Mouse (Mus musculus) stomach, embryonic 16.5 days (tissue): ENCODE measurements at regions not wholly inside any gene's neighbourhood (a gene's known extent, or its start where the extent isn't known, plus 50 kb on each side); places are given as distances from the start of the nearest gene placed in this dataset.

Source experiments
- ATAC-seq: fragments of 200-750 bp; cut with Nextera tagmentation; 2 replicates; pipeline ENCODE4 v1.8.0; 2017; ENCODE audit warnings: moderate number of reproducible peaks, moderate TSS enrichment; ENCODE audit not compliant: insufficient read depth, low FRiP score
- H3K27ac ChIP-seq: fragments of 300-500 bp; sonication (generic); 2 replicates; pipeline ENCODE4 v1.5.1; 2014; ENCODE audit warnings: low read length
- H3K27me3 ChIP-seq: fragments of 300-500 bp; sonication (generic); 2 replicates; pipeline ENCODE4 v1.6.1; 2014; ENCODE audit warnings: low read length, control low read depth, mixed read lengths; ENCODE audit not compliant: control insufficient read depth, insufficient read depth
- H3K36me3 ChIP-seq: fragments of 300-500 bp; sonication (generic); 2 replicates; pipeline ENCODE4 v1.6.1; 2014; ENCODE audit warnings: low read length; ENCODE audit not compliant: control insufficient read depth, insufficient read depth
- H3K4me1 ChIP-seq: fragments of 300-500 bp; sonication (generic); 2 replicates; pipeline ENCODE4 v1.6.1; 2014; ENCODE audit warnings: low read length, control low read depth, mixed read lengths; ENCODE audit not compliant: control insufficient read depth, insufficient read depth
- H3K4me2 ChIP-seq: fragments of 300-500 bp; sonication (generic); 2 replicates; pipeline ENCODE4 v1.6.1; 2014; ENCODE audit warnings: low read depth, low read length, mixed read lengths
- H3K4me3 ChIP-seq: fragments of 300-500 bp; sonication (generic); replicated peaks from 2 replicates; pipeline ENCODE4 v1.5.1; 2014; ENCODE audit warnings: mild to moderate bottlenecking, low read length
- H3K9ac ChIP-seq: fragments of 300-500 bp; sonication (generic); 2 replicates; pipeline ENCODE4 v1.6.1; 2014; ENCODE audit warnings: low read length
- H3K9me3 ChIP-seq: fragments of 300-500 bp; sonication (generic); replicated peaks from 2 replicates; pipeline ENCODE4 v1.6.1; 2016; ENCODE audit warnings: low read length, control low read depth; ENCODE audit not compliant: control insufficient read depth
- WGBS: fragments of 180-500 bp; shearing (Covaris S2); extraction: QIAGEN DNeasy Blood & Tissue Kit; methylation state at CpG from one replicate; pipeline ENCODE4 v1.1.7; 2014; 5-methylcytosine and 5-hydroxymethylcytosine counted together

GRCm38 (mm10) chr19:14656022-14656388 lies 58.2 kb upstream of the Tle4 start:
- H3K9ac ChIP-seq = no peak overlapping the region
- H3K9me3 ChIP-seq = no peaks in the 10 kb centered on the region
- WGBS = 39% methylated on average over 2 of the region's 2 CpGs
- no peak overlapping the region for H3K27ac ChIP-seq
- no peak overlapping the region for H3K4me3 ChIP-seq
- no peaks in the 10 kb centered on the region for H3K4me1 ChIP-seq
- H3K4me2 ChIP-seq = no peak overlapping the region
- no peaks in the 10 kb centered on the region for H3K27me3 ChIP-seq
- ATAC-seq = no peak
- H3K36me3 ChIP-seq = no peaks in the 10 kb centered on the region

- no peak for ATAC-seq
- no peak overlapping the region for H3K4me3 ChIP-seq
- no peaks in the 10 kb centered on the region for H3K36me3 ChIP-seq
- H3K4me1 ChIP-seq = no peaks in the 10 kb centered on the region
- 47% methylated on average over 5 of the region's 5 CpGs for WGBS
- no peak overlapping the region for H3K27ac ChIP-seq
- no peaks in the 10 kb centered on the region for H3K27me3 ChIP-seq
- H3K4me2 ChIP-seq = no peak overlapping the region
- H3K9me3 ChIP-seq = no peaks in the 10 kb centered on the region
- no peak overlapping the region for H3K9ac ChIP-seq
Observed at GRCm38 (mm10) chr19:14655302-14656021, 57.6 kb upstream of the Tle4 start.
